Mouse (Mus musculus): ENCODE measurements around the gene Eif5a.
"Not testable (repeated sequence)": the region's sequence is repeated elsewhere in the genome, so short reads cannot be mapped to it uniquely, and the experiment has no call there.

The Eif5a gene

DNA sequence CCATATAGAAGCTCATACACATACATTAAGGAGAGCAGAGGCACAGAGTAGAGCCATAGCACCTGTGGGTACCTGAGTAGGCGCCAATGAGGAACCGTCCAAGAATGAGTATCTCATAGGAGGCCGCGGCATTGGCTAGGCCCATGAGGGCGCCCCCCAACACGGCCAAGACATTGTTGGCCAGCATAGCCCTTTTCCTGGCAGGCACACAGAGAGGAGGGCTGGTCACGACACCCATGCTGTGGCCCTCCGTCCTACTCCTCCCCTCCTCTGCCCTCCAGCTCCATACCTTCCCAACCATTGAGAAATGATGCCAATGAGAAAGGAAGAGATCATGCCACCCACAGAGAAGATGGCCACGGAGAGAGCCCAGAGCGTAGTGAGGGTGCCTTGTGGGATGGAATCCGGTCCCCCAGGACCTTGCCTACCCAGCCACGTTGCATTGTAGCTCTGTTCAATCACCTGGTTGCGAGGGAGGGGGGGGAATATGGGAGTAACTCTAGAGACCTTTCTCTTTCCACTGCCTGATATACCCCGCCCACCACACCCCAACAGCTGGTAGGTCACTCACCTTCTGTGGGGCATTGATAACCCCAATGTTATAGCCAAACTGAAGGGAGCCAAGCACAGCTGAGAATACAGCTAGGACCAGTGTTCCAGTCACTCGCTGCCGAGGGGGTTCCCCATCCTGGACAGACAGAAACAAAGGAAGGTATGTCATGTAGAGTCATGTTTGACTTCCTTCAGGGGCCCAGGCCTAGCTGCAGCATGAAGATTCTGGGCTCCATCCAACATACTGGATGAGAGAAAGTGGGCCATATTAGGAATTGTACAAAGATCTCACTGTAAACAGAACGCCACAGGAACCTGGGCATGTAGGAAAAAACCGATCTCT lies 24.5 kb upstream of the Eif5a start:
- no peak for DNase-seq (ENCODE audit: inconsistent ontology term)

GRCm38 (mm10) chr11:69945216-69945615 lies 23.5 kb upstream of the Eif5a start:
- no peak for DNase-seq (ENCODE audit: inconsistent ontology term)

GRCm38 (mm10) chr11:69940962-69941361 lies 19.2 kb upstream of the Eif5a start:
- DNase-seq (ENCODE audit: inconsistent ontology term) = no peak

DNA sequence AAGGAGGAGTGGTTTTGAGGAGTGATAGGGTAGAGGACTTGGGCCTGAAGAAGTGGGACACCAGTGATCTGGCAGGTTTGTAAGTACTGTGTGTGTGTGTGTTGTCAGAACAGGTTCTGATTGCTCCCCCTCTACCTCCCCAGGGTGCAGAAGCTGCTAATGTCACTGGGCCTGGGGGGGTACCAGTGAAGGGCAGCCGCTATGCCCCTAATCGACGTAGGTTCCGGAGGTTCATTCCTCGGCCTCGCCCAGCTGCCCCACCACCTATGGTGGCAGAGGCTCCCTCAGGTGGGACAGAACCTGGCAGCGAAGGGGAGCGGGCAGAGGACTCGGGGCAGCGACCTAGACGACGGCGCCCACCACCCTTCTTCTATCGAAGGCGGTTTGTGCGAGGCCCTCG lies 18.0 kb upstream of the Eif5a start:
- DNase-seq (ENCODE audit: inconsistent ontology term) = no peak

DNA sequence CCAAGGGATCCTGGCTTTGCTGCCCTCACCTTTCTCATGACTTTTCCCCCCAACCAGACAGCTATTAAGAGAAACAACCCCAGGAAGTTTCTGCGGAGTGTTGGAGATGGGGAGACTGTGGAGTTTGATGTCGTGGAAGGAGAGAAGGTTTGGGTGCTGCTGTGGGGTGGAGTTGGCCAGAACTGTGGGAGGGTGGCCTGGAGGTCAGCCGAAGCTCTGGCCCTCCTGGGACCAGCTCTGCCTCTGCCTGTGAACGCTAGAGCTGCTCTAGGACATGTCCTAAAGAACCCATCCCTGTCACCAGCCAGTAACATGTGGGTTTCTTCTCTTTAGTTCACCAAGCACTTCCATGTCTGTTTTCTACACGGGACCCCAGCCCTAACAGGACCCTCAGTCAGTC lies 17.4 kb upstream of the Eif5a start:
- no peak for DNase-seq (ENCODE audit: inconsistent ontology term)

GRCm38 (mm10) chr11:69938401-69938979 lies 16.7 kb upstream of the Eif5a start:
- no peak for DNase-seq (ENCODE audit: inconsistent ontology term)

DNA sequence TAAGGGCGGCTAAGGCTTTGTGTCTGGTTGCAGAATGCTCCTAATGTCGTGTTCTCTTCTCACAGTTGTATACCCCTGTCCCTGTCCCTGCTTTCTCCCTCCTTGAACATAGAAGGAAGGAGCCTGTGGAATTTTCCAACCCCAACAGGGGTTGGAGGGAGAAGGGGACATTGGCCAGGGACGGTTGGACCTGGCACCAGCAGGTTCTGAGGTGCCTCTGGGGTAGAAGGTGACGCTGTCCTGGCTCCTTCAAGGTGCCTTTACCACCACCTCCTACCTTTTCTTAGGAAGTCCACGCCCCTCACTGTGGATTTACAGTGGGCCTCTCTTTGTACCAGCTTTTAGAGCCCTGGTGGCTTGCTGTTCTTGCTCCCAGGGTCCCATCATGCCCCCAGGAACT lies 16.1 kb upstream of the Eif5a start:
- no peak for DNase-seq (ENCODE audit: inconsistent ontology term)

- DNase-seq (ENCODE audit: inconsistent ontology term) = no peak
Measured at GRCm38 (mm10) chr11:69937385-69937784, 15.6 kb upstream of the Eif5a start.

DNA sequence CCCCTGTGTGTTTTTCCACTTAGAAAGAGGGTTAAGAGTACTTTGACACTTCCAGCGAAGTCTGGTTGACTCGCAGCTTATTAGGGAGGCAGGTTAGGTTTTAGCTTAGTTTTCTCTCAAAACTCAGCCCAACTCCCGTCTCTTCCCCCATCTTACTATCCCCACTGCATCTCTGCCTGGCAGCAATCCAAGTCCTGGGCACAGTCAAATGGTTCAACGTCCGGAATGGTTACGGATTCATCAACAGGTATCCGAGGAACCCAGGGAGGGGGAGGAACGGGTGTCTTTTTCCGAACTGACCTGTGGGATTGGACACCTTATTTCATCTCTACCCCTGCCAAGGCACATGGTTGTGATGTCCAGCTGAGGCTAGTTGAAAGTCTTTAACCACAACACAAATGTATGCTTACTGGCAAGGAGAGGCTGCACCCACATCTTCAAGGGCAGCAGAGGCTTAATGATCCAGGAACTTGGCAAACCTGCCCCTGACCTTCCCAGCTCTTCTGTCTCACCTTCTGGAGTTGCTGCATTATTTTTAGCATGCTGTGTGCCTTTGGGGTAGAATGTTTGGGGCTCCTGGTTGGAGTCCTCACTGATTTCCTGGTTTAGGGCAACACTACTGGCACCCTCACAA lies 15.1 kb upstream of the Eif5a start:
- no peak for DNase-seq (ENCODE audit: inconsistent ontology term)

DNA sequence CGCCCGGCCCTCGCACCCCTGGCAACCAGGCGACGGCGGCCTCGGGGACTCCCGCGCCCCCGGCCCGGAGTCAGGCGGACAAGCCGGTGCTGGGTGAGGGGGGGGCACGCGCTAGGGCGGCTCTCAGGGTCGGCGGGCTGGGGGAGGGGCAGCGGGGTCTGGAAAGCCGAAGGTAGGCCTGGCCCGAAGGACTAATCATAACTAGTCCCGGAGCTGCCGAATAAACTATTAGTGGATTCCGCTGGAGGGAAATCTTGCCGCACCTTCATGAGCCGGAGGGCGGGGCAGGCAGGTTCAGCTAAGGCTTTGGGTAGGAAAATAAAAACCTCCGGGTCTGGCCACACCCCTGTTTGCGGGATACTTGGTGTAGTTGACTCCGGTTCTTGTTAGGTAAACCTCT lies 14.4 kb upstream of the Eif5a start:
- no peak for DNase-seq (ENCODE audit: inconsistent ontology term)

- peak; percentile 85 for DNase-seq (ENCODE audit: inconsistent ontology term)
Measured at GRCm38 (mm10) chr11:69935137-69935879, 13.6 kb upstream of the Eif5a start, which contains the start of gene Ybx2. Gene Ybx2, plus strand, starts transcription at chr11:69935796.

DNA sequence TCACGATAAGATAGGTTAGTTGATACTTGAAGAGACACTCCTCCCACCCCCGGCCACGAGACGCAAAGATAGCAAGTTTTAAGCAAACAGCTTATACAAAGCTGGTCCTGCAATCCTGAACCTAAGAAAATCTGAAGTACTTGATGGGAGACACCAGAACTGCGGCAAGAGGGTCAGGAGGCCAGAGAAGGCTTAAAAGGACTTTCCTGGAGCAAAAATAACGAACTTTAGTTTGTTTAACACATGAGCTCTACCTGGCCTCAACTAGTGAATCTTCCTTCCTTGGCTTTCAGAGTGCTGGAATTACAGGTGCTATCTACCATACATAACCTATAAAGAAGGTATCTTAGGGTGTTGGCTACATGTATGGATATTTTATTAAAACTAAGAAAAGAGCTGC lies 12.9 kb upstream of the Eif5a start:
- DNase-seq (ENCODE audit: inconsistent ontology term) = peak; percentile 20

DNA sequence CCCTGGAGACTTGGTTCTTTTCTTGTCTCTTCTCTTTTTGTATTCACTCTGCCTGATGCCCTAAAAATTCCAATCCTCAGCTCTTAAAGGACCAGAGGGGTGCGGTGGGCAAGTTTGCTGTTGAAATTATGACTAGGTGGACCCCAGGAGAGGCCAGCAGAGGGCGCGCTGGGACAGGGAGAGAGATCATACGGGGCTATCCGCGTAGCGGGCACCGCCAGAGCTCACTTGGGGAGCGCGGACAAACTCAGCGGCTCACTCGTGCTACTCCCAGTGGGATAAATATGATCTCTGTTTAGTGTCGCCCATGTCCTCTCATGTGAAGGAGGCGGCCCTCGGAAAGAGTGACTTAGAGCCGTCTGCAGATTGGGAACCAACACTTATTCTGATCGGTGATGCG lies 12.4 kb upstream of the Eif5a start:
- DNase-seq (ENCODE audit: inconsistent ontology term) = peak; percentile 91

DNA sequence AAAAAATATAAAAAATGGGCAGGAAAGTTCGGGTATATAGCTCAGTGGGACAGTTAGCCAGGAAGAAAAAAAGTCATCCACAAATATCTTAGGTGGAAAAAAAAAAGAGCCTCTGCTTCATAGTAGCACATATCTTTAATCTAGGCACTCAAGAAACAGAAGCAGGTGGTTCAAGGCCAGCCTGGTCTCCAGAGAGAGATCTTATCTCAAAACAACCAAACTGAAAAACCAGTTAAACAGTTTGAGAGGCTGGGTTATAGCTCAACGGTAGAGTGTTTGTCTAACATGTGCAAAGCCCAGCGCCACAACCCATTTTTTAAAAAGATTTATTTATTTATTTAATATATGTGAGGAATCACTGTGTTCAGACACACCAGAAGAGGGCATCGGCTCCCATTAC lies 11.3 kb upstream of the Eif5a start:
- no peak for DNase-seq (ENCODE audit: inconsistent ontology term)

DNA sequence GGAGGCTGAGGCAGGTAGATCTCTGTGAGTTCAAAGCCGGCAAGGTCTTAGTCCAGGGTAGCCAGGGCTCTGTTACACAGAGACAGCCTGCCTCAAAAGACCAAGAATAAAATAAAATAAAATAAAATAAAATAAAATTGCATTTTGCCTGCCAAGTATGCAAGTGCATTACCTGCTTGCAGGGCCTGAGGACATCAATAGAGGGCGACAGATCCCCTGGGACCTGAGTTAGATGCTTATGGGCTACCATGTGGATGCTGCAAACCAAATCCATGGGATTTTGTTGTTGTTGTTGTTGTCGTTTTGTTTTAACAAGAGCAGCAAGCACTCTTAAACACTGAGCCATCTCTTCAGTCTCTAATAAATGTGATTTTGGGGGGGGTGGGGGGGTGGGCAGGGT lies 10.5 kb upstream of the Eif5a start:
- no peak for DNase-seq (ENCODE audit: inconsistent ontology term)

- no peak for DNase-seq (ENCODE audit: inconsistent ontology term)
Measured at GRCm38 (mm10) chr11:69931769-69932168, 10.0 kb upstream of the Eif5a start.

- DNase-seq (ENCODE audit: inconsistent ontology term) = no peak
Measured at GRCm38 (mm10) chr11:69930967-69931537, 9.3 kb upstream of the Eif5a start.

DNA sequence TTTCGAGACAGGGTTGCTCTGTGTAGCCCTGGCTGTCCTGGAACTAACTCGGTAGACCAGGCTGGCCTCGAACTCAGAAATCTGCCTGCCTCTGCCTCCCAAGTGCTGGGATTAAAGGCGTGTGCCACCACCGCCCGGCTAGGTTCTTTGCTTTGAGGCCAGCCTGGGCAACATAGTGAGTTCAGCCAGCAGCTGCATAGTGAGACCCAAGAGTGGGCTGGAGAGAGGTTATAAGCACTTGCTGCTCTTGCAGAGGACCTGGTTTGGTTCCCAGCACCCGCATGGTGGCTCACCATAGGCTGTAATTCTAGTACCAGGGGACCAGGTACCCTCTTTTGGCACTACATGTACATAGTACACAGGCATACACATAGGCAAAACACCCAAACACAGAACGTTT lies 8.4 kb upstream of the Eif5a start:
- DNase-seq (ENCODE audit: inconsistent ontology term) = not testable (repeated sequence)

- DNase-seq (ENCODE audit: inconsistent ontology term) = no peak
Measured at GRCm38 (mm10) chr11:69929712-69930111, 8.0 kb upstream of the Eif5a start.

DNA sequence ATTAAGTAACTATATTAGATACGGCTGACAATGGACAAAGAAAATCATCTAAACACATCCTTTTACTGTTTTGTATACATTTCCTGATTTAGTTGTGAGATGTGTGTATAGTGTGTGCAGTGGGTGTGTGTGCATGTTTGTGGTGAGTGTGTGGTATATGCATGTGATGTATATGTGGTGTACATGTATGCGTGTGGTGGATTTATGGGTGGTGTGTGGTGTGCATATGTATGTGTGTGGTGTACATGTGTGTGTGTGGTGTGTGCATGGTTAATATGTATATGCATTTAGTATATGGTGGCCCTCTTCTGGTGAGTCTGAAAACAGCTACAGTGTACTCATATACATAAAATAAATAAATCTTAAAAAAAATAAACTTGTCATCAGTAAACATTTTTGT lies 5.7 kb upstream of the Eif5a start:
- DNase-seq (ENCODE audit: inconsistent ontology term) = no peak

- DNase-seq (ENCODE audit: inconsistent ontology term) = no peak
Measured at GRCm38 (mm10) chr11:69922796-69923195, 1.0 kb upstream of the Eif5a start.
